Mouse (Mus musculus) layer of hippocampus, adult 2 months (tissue): Measurements from ENCODE around the gene Tmtc1. TPM values are rescaled to one million over a fixed set of nuclear protein-coding genes. Genes with fewer than 3 reads are reported as not detected.

Experiments used
- DNase-seq, 2 experiments: peaks; one replicate each; pipeline ENCODE4 v3.0.0; 2022; ENCODE audit warnings: low spot score in 2 of 2
- H3K27ac ChIP-seq: fragments of 200-600 bp; 2 replicates; pipeline ENCODE4 v1.8.1; 2022
- H3K4me3 ChIP-seq: fragments of 200-600 bp; 2 replicates; pipeline ENCODE4 v1.8.1; 2022; ENCODE audit warnings: mild to moderate bottlenecking
- CTCF ChIP-seq: fragments of 200-600 bp; conservative IDR thresholded peaks from 2 replicates; pipeline ENCODE4 v1.8.1; 2022; ENCODE audit warnings: antibody characterized with exemption, mild to moderate bottlenecking, moderate library complexity
- total RNA-seq, 2 experiments: library from RNA; stranded (reverse); gene quantifications; 2 replicates each; pipeline ENCODE4 v1.2.3; 2021

Gene Tmtc1
- total RNA-seq, 2 experiments from 2014 or later, result 39.8 to 42.0 TPM

DNA sequence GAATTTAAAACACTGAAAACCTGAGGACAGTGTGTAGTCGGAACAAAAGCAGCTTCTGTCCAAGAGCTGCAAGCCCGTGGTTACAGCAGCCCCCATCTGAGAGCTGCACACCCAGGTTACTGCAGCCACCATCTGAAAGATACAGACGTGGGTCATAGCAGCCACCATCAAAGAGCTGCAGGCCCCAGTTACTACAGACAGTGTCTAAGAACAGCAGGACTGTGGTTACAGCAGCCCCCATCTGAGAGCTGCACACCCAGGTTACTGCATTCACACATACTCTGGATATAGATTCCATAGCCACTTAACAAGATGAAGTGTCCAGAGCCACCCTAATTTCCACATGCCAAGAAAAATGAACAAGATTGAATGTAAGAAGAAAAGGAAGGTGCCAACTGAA lies 216.6 kb downstream of the Tmtc1 start:
- Histone ChIP-seq H3K4me3 (no peak overlapping the region), H3K27ac (no peak overlapping the region)
- no peak for DNase-seq

GRCm38 (mm10) chr6:148222686-148223085 lies 221.5 kb downstream of the Tmtc1 start:
- Histone ChIP-seq H3K4me3 (no peak overlapping the region), H3K27ac (no peak overlapping the region)
- DNase-seq, result no peak
- TF ChIP-seq CTCF, result no peak

More for the DNA sequence above, 216.6 kb downstream of the Tmtc1 start:
- no peak for TF ChIP-seq CTCF

DNA sequence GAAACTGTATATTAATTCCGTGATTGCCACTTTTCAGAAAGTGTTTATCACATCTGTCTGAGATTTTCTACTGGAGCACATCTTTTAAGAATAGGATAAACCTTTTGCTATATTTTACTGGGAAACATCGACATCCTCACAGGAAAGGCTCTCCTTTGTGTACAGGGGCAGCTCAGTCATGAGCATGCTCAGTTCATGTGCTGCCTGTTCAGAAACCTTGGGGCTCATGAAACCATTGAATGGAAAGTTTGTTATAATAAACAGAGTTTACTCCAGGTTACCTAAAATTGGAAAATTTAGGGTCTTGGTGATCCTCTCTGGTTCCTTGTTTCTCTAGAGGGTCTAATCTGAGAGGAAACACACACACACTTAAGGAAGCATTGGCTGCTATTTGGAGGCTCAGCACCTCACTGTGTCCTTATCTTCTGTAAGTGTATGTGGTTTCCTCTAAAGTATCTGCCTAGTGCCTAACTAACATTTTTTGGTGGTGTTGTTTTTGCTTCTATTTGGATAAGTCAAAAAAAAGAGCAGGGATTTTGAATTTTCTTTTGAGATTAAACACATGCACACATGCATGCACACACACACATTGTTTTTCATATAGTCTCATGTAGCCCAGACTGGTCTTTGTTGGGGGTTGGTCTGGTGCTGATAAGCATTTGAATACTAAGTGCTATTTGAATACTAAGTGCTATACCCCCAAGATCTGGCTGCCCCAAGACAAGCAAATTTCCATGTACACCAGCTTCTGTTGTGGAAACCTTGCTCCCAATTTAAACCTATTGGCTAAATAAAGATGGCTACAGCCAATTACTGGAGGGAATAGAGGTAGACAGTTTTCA lies 225.7 kb downstream of the Tmtc1 start:
- DNase-seq, result no peak
- TF ChIP-seq CTCF, result no peak
- Histone ChIP-seq H3K27ac (no peak overlapping the region), H3K4me3 (no peak overlapping the region)

GRCm38 (mm10) chr6:148216752-148217151 lies 227.4 kb downstream of the Tmtc1 start:
- Histone ChIP-seq H3K27ac (no peak overlapping the region), H3K4me3 (no peak overlapping the region)
- no peak for DNase-seq
- no peak for TF ChIP-seq CTCF

DNA sequence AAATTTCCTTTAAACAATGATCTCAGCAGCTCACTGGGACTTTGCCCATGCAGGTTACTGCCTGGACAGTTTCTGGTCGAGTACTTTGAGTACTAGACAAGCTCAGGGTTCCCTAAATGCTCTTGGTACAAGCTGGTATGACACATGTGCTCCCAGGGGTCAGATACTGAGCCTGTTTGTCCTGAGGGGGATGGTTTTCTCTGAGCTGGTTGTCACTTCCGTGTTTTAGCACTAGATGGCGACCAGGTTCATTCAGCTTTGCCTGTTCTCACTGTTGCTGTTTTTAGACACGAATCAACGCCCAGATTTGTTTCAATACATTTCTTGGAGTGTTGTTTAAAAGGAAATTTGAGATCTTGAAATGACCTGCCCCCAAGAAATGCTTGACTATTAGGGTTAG lies 229.4 kb downstream of the Tmtc1 start:
- TF ChIP-seq CTCF, result peak; percentile 89
- H3K4me3 ChIP-seq, result no peak overlapping the region
- peak; percentile 52 to 64 for DNase-seq
- H3K27ac ChIP-seq, result peak overlapping the region; percentile 37; the same call in 1 of the 2 replicates

DNA sequence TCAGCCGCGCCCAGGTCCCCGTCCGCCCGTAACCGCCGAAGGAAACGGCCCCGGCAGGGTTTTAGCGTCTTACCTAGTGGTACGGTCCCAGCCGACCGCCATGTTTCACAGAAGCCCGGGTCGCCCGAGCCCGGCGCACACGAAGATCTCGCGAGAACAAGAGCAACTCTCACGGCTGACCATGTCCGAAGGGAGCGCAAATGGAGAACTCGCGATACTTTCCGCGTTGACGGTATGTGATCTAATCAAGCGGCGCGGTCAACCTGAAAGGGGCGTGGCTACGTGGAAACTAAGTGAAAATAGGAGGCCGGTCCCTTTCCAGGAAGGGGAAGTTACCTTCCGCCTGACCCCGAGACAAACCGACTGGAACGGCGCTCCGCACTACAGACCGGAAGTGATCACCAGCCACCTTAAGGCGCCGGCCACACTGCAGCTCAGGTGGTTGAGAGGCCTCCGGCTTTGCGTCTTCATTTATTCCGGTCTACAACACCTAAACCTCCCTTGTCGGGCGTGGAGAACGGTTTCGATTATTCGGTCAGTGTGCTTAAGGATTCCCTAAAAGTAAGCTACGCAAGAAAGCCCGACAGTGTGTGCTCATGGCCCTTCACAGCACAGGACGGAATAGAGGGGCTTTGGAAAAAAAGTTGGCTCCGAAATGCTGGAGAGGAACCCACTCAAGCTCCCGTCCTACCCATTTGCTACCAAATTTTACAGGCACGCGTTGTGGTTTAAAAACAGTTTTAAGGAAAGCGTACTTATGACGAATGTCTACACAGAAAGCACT lies 232.1 kb downstream of the Tmtc1 start, which contains the start of gene Ergic2:
TSS of gene Ergic2 (minus strand) at position 478 of the 784 bp plus-strand sequence.
- Histone ChIP-seq H3K27ac (peak within 1 kb of the TSS; percentile 95), H3K4me3 (peak within 1 kb of the TSS; percentile 92)
- DNase-seq, result peak; percentile 95 to 99
- no peak for TF ChIP-seq CTCF

GRCm38 (mm10) chr6:148211391-148211876 lies 232.8 kb downstream of the Tmtc1 start:
- no peak for DNase-seq
- no peak for TF ChIP-seq CTCF
- peak overlapping the region; percentile 95 for H3K27ac ChIP-seq
- H3K4me3 ChIP-seq, result peak overlapping the region; percentile 92

- no peak for TF ChIP-seq CTCF
- H3K27ac ChIP-seq, result no peak overlapping the region
- H3K4me3 ChIP-seq, result no peak overlapping the region
- no peak for DNase-seq
These were observed 236.7 kb downstream of the Tmtc1 start for GRCm38 (mm10) chr6:148207522-148207921.

DNA sequence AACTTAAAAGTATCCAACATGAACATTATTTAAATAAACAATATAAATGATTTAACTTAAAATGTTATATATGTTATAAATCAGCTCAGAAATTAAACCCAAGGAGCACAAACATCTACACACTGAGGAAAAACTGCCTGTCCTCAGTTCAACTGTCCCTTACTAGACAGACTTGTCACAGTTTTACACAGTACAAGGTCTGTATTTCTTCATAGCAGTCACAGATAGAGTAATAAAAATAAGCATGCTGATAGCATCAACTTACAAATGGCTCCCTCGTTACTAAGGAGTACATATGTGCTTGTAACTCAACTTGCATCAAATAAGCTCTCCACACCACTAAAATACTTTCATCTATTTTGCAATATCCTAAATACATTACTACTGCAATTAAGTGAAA lies 239.1 kb downstream of the Tmtc1 start:
- Histone ChIP-seq H3K4me3 (no peak overlapping the region), H3K27ac (no peak overlapping the region)

DNA sequence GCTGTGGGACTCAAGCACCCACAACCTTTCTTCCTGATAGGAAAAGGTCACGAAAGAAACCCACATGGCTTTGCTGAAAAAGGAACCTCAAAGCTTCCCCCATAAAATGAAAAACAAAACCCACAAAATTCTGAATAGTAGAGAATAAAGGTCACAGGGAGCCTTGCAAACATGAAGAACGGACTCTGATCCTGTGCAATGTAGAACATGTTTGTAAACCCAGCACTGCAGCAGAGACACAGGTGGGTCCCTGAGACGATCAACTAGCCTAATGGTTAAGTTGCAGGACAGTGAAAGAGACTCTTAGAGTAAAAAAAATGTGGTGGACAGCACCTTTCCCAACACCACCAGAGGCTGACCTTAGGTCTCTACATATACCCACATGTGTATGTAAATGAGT lies 244.5 kb downstream of the Tmtc1 start:
- Histone ChIP-seq H3K27ac (no peak overlapping the region), H3K4me3 (no peak overlapping the region)
- TF ChIP-seq CTCF, result no peak
- DNase-seq, result no peak

More for the DNA sequence above, 239.1 kb downstream of the Tmtc1 start:
- TF ChIP-seq CTCF, result no peak
- no peak for DNase-seq

DNA sequence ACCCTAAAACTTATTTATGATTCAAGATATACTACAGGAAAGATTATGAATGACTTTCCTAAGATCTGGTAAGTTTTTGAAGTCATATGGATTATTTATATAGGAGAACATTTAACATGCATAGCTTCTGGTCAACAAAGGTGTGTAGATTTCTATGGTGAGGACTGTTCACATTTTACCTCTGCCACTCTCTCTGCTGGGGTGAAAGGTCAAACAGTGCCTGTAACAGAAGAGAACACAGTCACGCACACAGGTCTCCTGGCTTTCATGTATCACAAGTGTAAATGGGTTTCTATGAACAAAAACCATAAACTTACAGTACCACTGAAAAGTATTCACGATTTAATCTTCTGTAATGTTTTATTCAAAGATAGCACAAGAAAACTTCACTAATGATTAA lies 245.0 kb downstream of the Tmtc1 start:
- no peak for DNase-seq
- Histone ChIP-seq H3K4me3 (no peak overlapping the region), H3K27ac (no peak overlapping the region)
- TF ChIP-seq CTCF, result no peak

GRCm38 (mm10) chr6:148193972-148194701 lies 250.1 kb downstream of the Tmtc1 start:
- no peak for DNase-seq
- no peak for TF ChIP-seq CTCF
- no peak overlapping the region for H3K27ac ChIP-seq

More at GRCm38 (mm10) chr6:148193972-148194701, 250.1 kb downstream of the Tmtc1 start:
- H3K4me3 ChIP-seq, result no peak overlapping the region
